Mouse (Mus musculus) small intestine, adult 2 months (tissue): ENCODE measurements around the gene Rhbg.

Experiments used
- CTCF ChIP-seq: fragments of 200-500 bp; IDR thresholded peaks from 2 replicates; pipeline ENCODE4 v1.5.1; 2012; ENCODE audit warnings: low read depth, mild to moderate bottlenecking, control low read depth, inconsistent platforms, low read length, moderate library complexity, mixed read lengths; ENCODE audit not compliant: insufficient replicate concordance, insufficient read length; ENCODE audit errors: extremely low read depth
- POLR2A ChIP-seq: fragments of 200-500 bp; IDR thresholded peaks from 2 replicates; pipeline ENCODE4 v1.6.1; 2012; ENCODE audit warnings: low read depth, mild to moderate bottlenecking, control low read depth, inconsistent platforms, low read length, moderate library complexity

GRCm38 (mm10) chr3:88219940-88220339 is 34.6 kb downstream of the Rhbg start:
- no peak for TF ChIP-seq CTCF
- no peak for TF ChIP-seq POLR2A
